Mouse (Mus musculus) bone marrow macrophage, adult 2 months (primary cell): ENCODE results near the gene Thsd7a.

Source experiments
- CTCF ChIP-seq: IDR thresholded peaks from 2 replicates; pipeline ENCODE4 v1.5.1; 2012; ENCODE audit warnings: low read depth, mild to moderate bottlenecking, low read length, moderate library complexity
- POLR2A ChIP-seq: IDR thresholded peaks from 2 replicates; pipeline ENCODE4 v1.6.1; 2012; ENCODE audit warnings: mild to moderate bottlenecking, low read depth, low read length, borderline replicate concordance

DNA sequence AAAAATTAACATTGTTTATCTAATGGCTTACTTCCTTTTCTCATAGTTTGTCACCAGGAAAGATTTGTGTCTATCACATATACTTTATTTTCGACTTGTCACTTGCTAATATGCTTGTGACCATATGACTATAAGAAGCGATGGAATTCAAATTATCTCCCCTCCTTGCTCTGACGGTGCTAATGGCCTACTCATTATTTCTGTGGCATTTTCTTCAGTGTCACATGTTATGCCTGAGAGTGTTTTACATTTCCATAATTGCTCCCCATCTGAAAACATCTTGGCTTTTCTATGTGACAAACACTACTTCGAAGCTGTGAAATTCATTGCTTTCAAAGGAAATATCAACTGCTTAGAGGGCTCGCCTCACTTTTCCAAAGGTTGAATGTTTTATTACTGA, 177.0 kb downstream of the Thsd7a start:
- no peak for TF ChIP-seq CTCF
- TF ChIP-seq POLR2A: no peak
